Mouse (Mus musculus): ENCODE measurements around the gene Cfap61.

Cfap61 gene

DNA sequence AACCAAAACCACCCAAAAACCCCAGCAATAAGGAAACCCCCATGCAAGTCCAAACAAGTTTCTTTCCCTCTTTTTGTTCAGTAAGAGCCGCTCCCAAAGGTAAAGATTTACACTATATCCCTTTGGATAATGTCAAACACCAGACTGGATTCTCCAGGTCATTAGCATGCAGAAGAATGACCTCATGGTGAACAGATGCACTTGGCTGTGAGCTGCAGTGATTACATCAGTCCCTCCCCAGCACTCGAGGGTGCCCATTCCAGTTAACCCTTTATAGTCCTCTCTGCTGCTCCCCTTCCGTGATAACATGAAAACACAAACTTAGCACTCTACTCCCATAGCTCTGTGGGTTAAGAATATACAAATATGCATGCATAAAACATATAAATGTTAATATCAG lies 322.5 kb downstream of the Cfap61 start:
- no peak for DNase-seq (ENCODE audit: low spot score in 2 of 2)

DNA sequence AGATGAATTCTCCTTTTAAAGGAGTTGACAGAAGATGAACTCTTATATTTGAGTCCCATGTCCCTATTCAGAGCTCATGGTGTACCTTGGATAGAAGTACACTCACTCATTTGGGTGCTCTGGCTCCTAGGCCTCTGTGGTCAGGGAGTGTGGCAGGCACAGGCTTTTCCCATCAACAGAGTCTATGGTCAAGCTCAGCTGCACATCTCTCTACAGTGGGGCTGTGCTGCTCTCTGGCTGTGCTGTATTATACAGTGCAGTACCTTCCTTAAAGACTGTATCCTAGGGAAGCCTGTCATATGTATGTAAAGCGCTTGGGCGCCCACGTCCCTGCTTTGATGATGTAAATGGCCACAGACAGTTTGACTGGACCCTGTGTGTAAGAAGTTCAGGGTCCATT lies 323.0 kb downstream of the Cfap61 start:
- no peak for DNase-seq (ENCODE audit: low spot score in 2 of 2)

DNA sequence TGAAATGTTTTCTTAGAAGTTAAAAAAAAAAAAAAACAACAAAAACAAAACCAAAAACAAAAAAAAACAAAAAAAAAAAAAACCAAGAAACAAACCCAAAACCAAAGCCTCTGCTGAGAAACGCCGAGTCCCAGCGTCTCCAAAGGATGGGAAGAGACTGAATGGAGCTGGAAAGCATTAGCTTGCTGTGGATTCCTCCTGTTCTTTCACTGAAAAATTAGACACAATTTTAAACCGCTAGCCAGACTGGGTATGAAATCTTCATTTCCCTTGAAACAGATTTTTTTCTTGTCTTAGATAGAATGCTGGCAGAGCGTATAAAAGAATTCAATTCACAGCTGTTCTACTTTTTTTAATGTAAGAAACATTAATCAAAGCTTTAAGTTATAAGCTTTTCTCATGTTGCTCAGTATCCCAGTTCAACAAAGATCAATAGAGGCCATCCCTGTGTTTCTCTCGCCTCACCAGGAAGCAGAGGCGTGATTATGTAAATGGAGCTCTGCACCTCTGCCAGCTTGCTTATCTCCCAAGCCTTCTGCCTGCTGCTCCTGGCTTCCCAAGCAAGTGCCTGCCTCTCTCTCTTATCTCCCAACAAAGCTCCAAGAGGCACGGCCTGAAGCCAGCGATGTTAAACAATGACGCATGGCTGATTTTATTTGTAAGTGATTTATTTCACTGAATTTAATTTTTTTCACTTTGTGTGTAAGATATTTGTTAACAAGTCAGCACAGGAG lies 324.3 kb downstream of the Cfap61 start:
- DNase-seq (ENCODE audit: low spot score in 2 of 2), result peak; percentile 54 to 57

- DNase-seq (ENCODE audit: low spot score in 2 of 2), result no peak
Observed at GRCm38 (mm10) chr2:146259787-146260560, 325.4 kb downstream of the Cfap61 start.

DNA sequence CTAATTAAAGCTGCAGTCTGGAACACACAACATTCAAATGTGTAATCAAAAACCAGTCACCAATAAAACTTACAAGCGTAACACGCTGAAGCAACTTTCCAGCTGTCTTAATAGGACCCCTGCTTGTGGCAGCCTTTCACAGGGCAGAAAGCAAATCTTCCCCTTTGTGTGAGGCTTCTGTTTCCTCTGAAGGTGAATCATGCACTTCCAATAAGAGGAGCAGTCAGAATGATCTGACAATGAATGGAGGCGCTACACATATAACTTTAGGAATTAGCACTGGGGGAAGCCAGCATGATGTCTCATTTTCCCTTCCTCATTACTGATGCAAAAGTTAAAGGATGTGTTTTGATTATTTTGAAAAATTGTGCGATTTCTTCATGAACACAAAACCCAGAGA lies 326.6 kb downstream of the Cfap61 start:
- DNase-seq (ENCODE audit: low spot score in 2 of 2), result no peak

GRCm38 (mm10) chr2:146262215-146262614 lies 327.6 kb downstream of the Cfap61 start:
- no peak for DNase-seq (ENCODE audit: low spot score in 2 of 2)

DNA sequence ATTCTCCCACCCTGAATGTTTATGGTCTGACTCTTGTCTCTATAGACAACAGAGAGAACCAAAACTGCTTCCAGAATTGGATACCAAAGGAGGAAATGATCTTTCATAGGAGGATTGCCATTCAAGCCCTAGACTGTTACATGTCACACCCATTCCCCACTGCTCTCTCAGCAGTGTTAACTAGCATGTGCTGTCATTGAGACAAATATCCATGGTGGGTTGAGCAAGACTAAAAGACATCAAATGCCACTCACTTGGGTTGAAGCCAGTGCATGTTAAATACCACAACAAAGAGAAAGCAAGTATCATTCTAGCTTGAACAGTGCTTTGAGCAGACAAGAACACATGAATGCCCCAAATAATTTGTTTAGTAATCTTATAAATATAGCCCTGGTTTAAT lies 328.4 kb downstream of the Cfap61 start:
- DNase-seq (ENCODE audit: low spot score in 2 of 2), result no peak

Measured in heart, adult 9 months (tissue).